Mouse (Mus musculus) thymus, adult 2 months (tissue): ENCODE data around the gene BC037034.

Experiments used
- CTCF ChIP-seq: fragments of 200-500 bp; IDR thresholded peaks from 2 replicates; pipeline ENCODE4 v1.5.1; 2012; ENCODE audit warnings: mild to moderate bottlenecking, control low read depth, low read length, moderate library complexity, borderline replicate concordance; ENCODE audit not compliant: control insufficient read depth, poor library complexity, insufficient read depth; ENCODE audit errors: extremely low read depth
- POLR2A ChIP-seq: fragments of 200-500 bp; IDR thresholded peaks from 2 replicates; pipeline ENCODE4 v1.6.1; 2012; ENCODE audit warnings: mild to moderate bottlenecking, low read length, control low read depth, moderate library complexity; ENCODE audit not compliant: control insufficient read depth, poor library complexity, insufficient read depth; ENCODE audit errors: extremely low read depth

DNA sequence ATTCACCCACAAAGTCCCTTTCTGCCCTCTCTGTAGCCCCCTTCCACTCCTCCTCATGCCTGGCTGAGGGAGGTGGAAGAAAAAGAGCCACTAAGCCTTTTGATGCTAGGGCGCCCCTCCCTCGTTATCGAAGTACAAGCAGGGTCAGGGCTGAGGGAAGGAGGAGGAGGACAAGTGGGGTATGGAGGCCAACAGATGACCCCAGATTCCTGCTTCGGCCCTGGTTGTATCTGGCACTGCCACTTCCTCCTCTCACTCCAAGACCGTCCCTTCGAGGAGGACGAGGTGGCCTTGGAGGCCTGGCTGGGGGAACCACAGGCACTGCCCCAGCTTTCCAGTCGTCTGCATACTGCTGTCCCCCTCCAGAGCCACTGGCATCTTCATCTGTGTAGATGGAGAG lies 10.4 kb upstream of the BC037034 start:
- TF ChIP-seq CTCF, result no peak
- TF ChIP-seq POLR2A, result no peak
